Mouse (Mus musculus) ES-E14 (cell line): ENCODE results near the gene Mctp1. TPM values are rescaled to one million over a fixed set of nuclear protein-coding genes. Genes with fewer than 3 reads are reported as not detected.

Experiments
- DNase-seq: peaks from one replicate; pipeline ENCODE4 v3.0.0-alpha.2; 2013; ENCODE audit warnings: low read depth, low spot score
- H3K27ac ChIP-seq: 2 replicates; pipeline ENCODE4 v1.5.1; 2012; ENCODE audit warnings: low read depth, mild to moderate bottlenecking, low read length, moderate library complexity, mixed read lengths; ENCODE audit not compliant: poor library complexity, insufficient read depth, severe bottlenecking
- H3K36me3 ChIP-seq: 2 replicates; pipeline ENCODE4 v1.6.1; 2012; ENCODE audit warnings: mild to moderate bottlenecking, low read length, moderate library complexity, mixed read lengths; ENCODE audit not compliant: control insufficient read depth, poor library complexity, insufficient read depth, severe bottlenecking
- H3K4me1 ChIP-seq, 2 experiments: fragments of 150-350 bp in 1 of 2; sonication (generic) in 1 of 2; 2 replicates each; pipeline ENCODE4 v1.6.1; 2012; ENCODE audit warnings: low read length in 2 of 2, mild to moderate bottlenecking in 1 of 2, mixed read lengths in 1 of 2; ENCODE audit not compliant: control insufficient read depth in 2 of 2, insufficient read depth in 2 of 2, poor library complexity in 1 of 2
- H3K4me3 ChIP-seq, 2 experiments: fragments of 150-350 bp in 1 of 2; sonication (generic) in 1 of 2; 2 replicates each; pipeline ENCODE4 v1.5.1; 2012; ENCODE audit warnings: low read length in 2 of 2, low read depth in 1 of 2, mild to moderate bottlenecking in 1 of 2, mixed read lengths in 1 of 2; ENCODE audit not compliant: insufficient read depth in 1 of 2, poor library complexity in 1 of 2, severe bottlenecking in 1 of 2
- H3K9ac ChIP-seq: 2 replicates; pipeline ENCODE4 v1.6.1; 2012; ENCODE audit warnings: low read depth, mild to moderate bottlenecking, low read length, mixed read lengths; ENCODE audit not compliant: poor library complexity, insufficient read depth, severe bottlenecking
- H3K9me3 ChIP-seq: fragments of 150-350 bp; sonication (generic); 2 replicates; pipeline ENCODE4 v1.6.1; 2012; ENCODE audit warnings: low read depth, mild to moderate bottlenecking, low read length; ENCODE audit not compliant: control insufficient read depth, insufficient read depth
- CHD2 ChIP-seq: IDR thresholded peaks from 2 replicates; pipeline ENCODE4 v1.6.1; 2014; ENCODE audit warnings: mild to moderate bottlenecking, low read depth, low read length, inconsistent platforms
- HCFC1 ChIP-seq: IDR thresholded peaks from 2 replicates; pipeline ENCODE4 v1.6.1; 2012; ENCODE audit warnings: low read length, inconsistent platforms, borderline replicate concordance; ENCODE audit not compliant: insufficient read depth
- MAFK ChIP-seq: IDR thresholded peaks from 2 replicates; pipeline ENCODE4 v1.6.1; 2014; ENCODE audit warnings: mild to moderate bottlenecking, low read depth, low read length, inconsistent platforms; ENCODE audit not compliant: insufficient read depth
- ZC3H11A ChIP-seq: IDR thresholded peaks from 2 replicates; pipeline ENCODE4 v1.6.1; 2012; ENCODE audit warnings: low read depth, mild to moderate bottlenecking, inconsistent platforms, low read length, borderline replicate concordance
- ZNF384 ChIP-seq: IDR thresholded peaks from 2 replicates; pipeline ENCODE4 v1.6.1; 2012; ENCODE audit warnings: low read depth, low read length, inconsistent platforms
- in situ Hi-C, 2 experiments: fragments of 600-800 bp; cut with MboI; formaldehyde crosslinking; loops; one replicate each; pipeline ENCODE4 v1.15.1; 2025; ENCODE audit warnings: low sequenced_read_pairs in 2 of 2, inconsistent platforms in 1 of 2; ENCODE audit not compliant: unreplicated experiment in 2 of 2
- total RNA-seq: library from RNA; depleted of rRNA; stranded (reverse); fragments of 300-350 nt; gene quantifications from 2 replicates; pipeline ENCODE4 v1.2.3, GENCODE M21; 2012

Gene Mctp1
- total RNA-seq, 1 experiment, result 0.80 TPM

DNA sequence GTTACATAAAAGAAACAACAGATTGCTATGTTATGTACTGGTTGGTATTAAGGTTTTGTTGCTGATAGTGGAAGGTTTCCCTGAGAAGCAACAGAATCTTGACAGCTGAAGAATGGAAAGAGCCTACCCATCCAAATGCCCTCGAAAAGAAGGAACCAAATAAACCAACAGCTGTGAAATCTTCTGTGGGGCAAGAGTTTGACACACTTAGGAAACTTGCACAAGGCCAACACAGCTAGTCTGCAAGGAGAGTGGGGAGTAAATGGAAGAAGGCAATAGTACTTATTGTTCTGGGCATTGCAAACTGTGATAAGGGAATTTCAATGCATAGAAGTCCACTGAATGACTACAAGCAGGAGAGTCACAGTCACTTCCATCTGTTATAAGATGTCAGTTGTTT is 236.2 kb downstream of the Mctp1 start:
- H3K4me1 ChIP-seq, result no peaks in the 10 kb centered on the region
- in situ Hi-C loops, result no loop called here
- no peak overlapping the region for H3K9ac ChIP-seq
- no peaks in the 10 kb centered on the region for H3K36me3 ChIP-seq
- H3K9me3 ChIP-seq, result no peaks in the 10 kb centered on the region
- DNase-seq, result no peak
- H3K4me3 ChIP-seq, result no peak overlapping the region
- TF ChIP-seq CHD2, result no peak
- no peak for TF ChIP-seq HCFC1
- no peak for TF ChIP-seq MAFK
- TF ChIP-seq ZC3H11A, result no peak
- no peak for TF ChIP-seq ZNF384
- no peak overlapping the region for H3K27ac ChIP-seq

DNA sequence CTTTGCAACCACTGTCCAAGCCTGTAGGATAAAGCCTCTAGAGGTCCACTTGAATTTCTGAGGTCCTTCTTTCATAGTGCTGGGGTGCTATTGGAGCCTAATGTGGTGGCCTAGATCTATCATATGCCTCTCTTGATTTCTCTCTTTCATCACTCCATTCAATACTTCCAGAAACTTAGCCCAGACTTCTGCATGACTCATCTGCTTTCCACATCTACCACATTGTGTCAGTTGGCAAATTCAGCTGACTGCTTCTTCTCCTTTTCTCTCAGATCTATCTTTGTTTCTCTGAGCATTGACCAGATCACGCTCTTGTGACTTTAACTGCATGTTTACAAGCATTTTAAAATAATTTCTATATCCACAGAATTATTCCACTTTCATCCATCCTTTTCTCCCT is 249.4 kb downstream of the Mctp1 start:
- H3K9ac ChIP-seq, result no peak overlapping the region
- in situ Hi-C loops, result no loop called here
- no peaks in the 10 kb centered on the region for H3K9me3 ChIP-seq
- no peaks in the 10 kb centered on the region for H3K36me3 ChIP-seq
- TF ChIP-seq ZNF384 (no peak), HCFC1 (no peak), ZC3H11A (no peak), MAFK (no peak), CHD2 (no peak)
- no peak overlapping the region for H3K27ac ChIP-seq
- H3K4me3 ChIP-seq, result no peak overlapping the region
- DNase-seq, result no peak
- no peaks in the 10 kb centered on the region for H3K4me1 ChIP-seq

DNA sequence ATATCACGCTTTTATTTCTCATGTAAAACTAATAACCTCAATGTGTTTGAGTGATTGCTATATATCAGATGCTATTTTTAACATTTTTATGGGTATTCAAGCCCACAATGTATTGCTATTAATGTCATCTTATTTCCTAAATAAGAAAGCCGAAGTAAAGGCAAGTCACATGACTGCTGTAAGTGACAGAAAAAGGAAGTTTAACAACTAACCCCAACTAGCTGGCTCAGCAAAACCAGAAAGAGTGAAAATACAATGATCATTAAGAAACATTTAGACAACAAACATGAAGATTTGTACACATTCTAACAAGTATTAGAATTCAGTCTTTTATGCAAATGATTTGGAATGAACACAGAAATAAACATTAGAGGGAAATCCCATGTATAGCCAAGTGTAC is 253.9 kb downstream of the Mctp1 start:
- in situ Hi-C loops, result no loop called here
- no peak overlapping the region for H3K4me3 ChIP-seq
- H3K9ac ChIP-seq, result no peak overlapping the region
- H3K27ac ChIP-seq, result no peak overlapping the region
- no peaks in the 10 kb centered on the region for H3K36me3 ChIP-seq
- TF ChIP-seq HCFC1 (no peak), ZNF384 (no peak), MAFK (no peak), CHD2 (no peak), ZC3H11A (no peak)
- no peaks in the 10 kb centered on the region for H3K9me3 ChIP-seq
- no peak for DNase-seq
- no peaks in the 10 kb centered on the region for H3K4me1 ChIP-seq

DNA sequence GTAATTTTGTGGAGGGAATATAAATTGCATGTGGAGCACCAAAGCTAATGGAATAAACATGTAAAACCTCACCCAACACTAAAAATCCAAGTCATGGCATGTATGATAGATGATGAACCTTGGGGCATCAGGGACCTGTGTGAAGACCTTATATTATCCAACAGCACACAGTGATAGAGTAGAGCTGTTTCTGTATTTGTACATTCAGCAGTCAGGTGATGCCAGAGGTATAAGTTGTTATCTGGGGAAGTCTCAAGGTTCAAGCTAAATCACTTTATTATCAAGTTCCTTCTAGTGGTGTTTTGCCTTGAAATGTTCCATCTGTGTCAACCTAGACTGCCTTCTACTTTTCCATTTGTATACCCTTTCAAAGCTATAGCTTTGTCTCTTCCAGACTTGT is 275.2 kb downstream of the Mctp1 start:
- Histone ChIP-seq H3K36me3 (no peaks in the 10 kb centered on the region), H3K9me3 (no peaks in the 10 kb centered on the region), H3K4me3 (no peak overlapping the region), H3K9ac (no peak overlapping the region), H3K27ac (no peak overlapping the region), H3K4me1 (no peaks in the 10 kb centered on the region)
- in situ Hi-C loops, result loop anchor here in 1 of 2 experiments (25.0 kb wide), 1 partner anchor 247 kb away; no protein-coding TSS in a partner anchor
- TF ChIP-seq HCFC1 (no peak), MAFK (no peak), CHD2 (no peak), ZC3H11A (no peak), ZNF384 (no peak)
- no peak for DNase-seq

DNA sequence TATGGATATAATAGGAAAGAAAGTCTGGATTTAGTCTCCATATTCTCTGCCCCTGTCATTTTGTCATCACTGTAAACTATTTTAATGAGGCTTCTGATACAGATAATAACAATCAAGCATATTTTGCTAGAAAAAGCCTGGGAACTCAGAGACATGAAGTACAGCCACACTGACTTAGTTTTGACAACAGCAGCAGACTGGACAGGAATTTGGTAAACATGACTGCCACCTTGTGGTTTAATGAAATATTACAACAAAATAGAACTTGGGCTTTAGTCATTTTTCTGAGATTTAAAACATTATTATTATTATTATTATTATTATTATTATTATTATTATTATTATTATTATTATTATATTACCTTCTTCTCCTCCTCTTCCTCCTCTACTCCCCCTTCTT is 297.0 kb downstream of the Mctp1 start:
- in situ Hi-C loops, result loop anchor here in 1 of 2 experiments (10.0 kb wide), 1 partner anchor 266 kb away; no protein-coding TSS in a partner anchor
- no peak for DNase-seq
- Histone ChIP-seq H3K4me3 (no peak overlapping the region), H3K27ac (no peak overlapping the region), H3K36me3 (no peaks in the 10 kb centered on the region), H3K9me3 (no peaks in the 10 kb centered on the region), H3K9ac (no peak overlapping the region), H3K4me1 (no peaks in the 10 kb centered on the region)
- TF ChIP-seq ZC3H11A (peak; percentile 46; the same call in 1 of the 2 replicates), CHD2 (no peak)
